Mouse (Mus musculus): ENCODE results near the gene 2200002J24Rik. TPM values are rescaled to one million over a fixed set of nuclear protein-coding genes. Genes with fewer than 3 reads are reported as not detected.

2200002J24Rik gene
- polyA plus RNA-seq (2012; rRNA removed), result not detected in 2 replicates

DNA sequence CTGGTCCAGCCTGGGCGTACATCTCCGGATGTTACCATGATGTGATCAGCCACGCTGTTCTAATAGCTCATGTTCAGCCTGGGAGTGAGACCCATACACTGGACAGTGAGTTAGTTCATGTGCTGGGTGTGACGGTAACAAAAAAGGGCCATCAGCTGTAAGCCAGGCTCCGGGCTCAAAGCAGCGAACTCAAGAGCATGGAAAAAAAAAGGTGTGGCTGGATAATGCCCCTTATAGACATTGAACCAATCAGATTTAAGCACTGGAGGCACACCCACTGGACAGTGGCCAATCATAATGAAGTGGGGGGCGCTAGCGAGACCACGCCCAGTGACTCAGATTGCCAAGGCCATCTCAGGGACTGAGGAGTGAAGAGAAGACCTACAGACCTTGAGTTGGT is at the start of gene 2200002J24Rik:
2200002J24Rik (plus strand) TSS at position 338 of the 400 bp plus-strand sequence.

DNA sequence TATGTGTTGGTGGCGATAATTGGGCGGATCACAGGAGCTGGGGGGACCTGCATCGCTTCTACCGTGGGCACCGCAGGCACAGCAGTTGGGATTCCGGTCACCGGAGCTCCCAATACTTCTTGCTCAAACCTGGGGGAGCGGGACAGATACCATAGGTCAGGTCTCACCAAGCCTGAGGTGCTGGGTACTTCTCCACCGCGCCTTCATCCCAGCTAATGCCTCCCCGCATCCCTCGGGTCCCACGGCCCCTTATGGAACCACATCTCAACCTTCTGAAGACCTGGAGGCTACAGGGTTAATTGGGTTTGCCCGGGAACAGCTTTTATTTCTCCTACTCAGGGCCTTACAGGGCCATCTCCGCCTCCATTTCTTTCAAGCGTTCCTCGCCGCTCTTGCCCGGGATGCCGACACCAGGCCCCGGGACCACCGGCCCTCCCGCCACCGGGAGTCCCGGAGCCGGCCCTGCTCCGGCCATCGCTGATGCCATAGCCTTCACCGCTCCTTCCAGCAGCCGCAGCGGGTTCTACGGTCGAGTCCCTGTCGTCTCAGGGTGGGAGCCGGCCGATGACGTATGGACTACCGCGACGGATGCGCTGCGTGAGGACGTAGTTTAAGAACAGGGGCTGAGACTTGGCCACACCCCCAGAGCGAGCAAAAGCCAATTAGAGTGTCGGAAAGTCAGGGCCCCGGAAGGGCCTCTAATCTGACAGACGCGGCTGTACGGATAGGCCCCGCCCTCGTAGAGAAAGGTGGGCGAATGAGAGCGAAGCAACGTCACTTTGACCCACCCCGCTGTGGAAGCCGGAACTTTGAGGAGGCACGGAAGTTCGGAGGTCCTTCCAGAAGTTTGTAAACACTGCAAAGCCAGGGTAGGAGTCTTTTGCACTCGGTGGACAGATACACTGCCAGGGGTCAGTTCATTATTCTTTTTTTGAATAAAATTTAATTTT is 48.9 kb upstream of the 2200002J24Rik start, which contains the start of gene Rbm42:
Rbm42 (minus strand) TSS at position 727 of the 950 bp plus-strand sequence.

DNA sequence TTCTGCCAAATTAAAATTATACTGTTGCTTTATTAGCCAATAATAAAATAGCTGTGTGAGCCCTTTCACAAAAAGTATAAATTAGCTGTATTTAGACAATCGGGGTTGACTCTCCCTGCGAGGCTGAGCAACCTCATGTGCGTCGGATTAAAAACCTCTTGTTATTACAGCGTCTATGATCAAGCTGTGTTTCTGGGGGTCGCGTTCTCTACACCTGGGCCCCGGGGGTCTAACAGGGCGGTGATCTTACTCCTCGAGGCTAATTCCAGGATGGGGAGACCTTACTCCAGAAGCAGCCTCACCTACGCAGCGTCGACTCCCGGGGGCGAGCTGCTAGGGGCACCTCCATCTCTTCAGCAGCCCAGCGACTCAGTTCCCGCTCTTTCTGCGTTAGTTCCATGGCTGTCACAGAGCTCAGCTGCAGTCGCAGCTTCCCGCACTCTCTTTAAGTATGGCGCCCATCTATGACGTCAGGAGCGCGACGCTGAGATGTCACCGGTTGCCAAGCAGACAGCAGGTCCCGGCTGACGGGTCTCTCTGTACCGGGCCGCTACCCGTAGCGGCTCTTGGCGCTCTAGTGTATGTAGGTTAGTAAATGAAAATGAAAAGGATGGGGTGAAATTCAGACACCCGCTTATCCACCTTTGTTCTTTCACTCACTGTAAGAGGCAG is 34.1 kb upstream of the 2200002J24Rik start, which contains the start of gene Haus5:
Haus5 (minus strand) TSS at position 466 of the 672 bp plus-strand sequence.

DNA sequence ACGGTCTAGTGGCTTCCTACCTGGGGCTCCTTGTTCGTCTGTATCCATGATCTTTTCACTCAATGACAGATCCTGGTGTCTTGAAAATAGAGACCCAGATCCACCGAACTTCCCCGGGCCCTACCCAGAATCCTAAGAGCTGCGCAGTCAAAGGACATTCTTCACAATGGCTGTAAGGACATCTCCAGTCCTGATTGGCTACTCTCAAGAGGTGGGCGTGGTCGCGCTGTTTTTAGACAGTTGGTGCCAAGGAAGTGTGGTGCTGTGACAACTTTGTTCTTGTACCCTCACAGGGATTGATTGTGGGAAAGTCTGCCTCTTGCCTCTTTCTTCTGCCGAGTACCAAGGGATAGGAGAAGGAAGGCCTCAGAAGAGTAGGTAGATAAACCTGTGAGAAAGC is 27.2 kb upstream of the 2200002J24Rik start, which contains the start of gene Pmis2:
Pmis2 (minus strand) TSS at position 126 of the 400 bp plus-strand sequence.

DNA sequence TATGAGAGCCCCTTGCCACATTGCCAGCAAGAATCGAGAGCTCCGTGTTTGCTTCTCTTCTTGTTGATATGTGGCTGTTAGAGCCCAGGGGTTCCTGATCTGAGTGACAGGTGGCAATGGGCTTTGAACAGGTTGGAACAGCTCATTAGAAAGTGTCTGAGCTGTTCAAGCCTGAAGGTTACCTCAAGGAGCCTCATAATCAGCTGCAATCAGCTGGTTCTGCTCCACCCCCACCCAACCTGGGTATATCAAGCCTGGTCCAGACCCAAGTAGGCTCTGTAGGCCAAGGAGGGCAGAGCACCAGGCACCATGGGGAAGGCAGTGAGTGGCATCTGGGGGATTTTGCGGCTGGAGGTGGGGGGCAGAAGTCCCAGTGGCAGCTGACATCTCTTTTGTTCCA is 13.2 kb downstream of the 2200002J24Rik start, which contains the start of gene Atp4a:
Atp4a (plus strand) TSS at position 268 of the 400 bp plus-strand sequence.

DNA sequence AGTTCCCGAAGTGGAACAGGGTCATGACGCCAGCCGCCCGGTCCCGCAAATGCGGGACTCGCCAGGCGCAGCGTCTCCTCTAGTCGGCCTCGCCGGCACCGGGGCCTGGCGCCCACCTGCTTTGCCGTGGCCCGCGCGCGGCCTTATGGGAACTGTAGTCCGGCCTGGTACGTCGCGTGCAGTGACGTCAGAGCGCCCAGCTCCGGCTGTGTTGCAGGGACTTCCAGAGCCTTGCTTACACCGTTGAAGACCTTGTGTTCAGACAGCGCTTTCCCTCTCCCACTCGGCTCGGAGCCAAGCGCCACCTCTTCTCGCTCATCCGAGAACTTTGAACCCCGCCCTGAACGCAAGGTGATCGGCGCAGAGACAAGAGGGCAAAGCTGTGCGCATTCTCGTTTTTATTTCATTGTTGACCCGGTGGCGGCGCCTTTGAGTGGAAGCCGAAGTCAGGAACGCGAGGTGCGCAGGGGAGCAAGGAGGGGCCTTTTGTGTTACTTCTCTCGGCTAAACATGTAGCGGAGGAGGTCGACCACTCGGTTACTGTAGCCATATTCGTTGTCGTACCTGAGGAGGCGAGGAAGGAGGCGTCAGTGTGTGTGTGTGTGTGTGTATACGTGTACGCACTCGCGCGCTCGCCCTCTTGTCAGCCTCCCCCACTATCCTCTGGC is 30.8 kb downstream of the 2200002J24Rik start, which contains the start of gene Tmem147:
Tmem147 (minus strand) TSS at position 145 of the 668 bp plus-strand sequence.

DNA sequence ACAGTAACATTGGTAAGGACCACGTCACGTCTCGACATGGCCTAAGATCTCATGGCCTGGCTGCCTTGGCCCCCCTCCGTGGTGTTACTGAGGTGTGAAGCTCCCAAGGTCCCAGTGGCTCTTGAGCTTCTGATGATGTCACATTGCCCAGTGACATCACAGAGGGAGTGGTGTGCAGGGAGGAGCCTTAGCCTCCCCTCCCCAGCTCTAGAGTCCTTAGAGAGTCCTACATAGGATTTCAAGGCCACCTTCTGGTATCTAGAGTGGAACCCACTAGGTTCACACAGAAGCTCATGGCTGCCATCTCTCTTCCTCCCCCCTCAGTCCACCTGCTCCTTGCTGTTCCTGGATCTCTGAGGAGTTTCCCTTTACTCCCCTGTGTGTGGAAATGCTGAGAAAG is 44.9 kb downstream of the 2200002J24Rik start, which contains the start of gene Gapdhs:
Gapdhs (minus strand) TSS at position 65 of the 400 bp plus-strand sequence.

Other genes starting within 250 kb of the 2200002J24Rik start
- gene Kirrel2, start 241.2 kb upstream of the 2200002J24Rik start, polyA plus RNA-seq (2012; rRNA removed), result 1.2 and 1.9 TPM in 2 replicates
- gene Nphs1, start 240.6 kb upstream of the 2200002J24Rik start, polyA plus RNA-seq (2012; rRNA removed), result 1.2 and 2.2 TPM in 2 replicates
- not detected in 2 replicates for gene Prodh2, start 205.3 kb upstream of the 2200002J24Rik start, polyA plus RNA-seq (2012; rRNA removed)
- 224 and 228 TPM in 2 replicates for gene Arhgap33, start 163.9 kb upstream of the 2200002J24Rik start, polyA plus RNA-seq (2012; rRNA removed)
- gene Hspb6, start 146.7 kb upstream of the 2200002J24Rik start, polyA plus RNA-seq (2012; rRNA removed), result 7.7 and 8.1 TPM in 2 replicates
- gene Proser3, start 146.6 kb upstream of the 2200002J24Rik start, polyA plus RNA-seq (2012; rRNA removed), result 24.6 and 24.9 TPM in 2 replicates
- gene Lin37, start 139.1 kb upstream of the 2200002J24Rik start, polyA plus RNA-seq (2012; rRNA removed), result 51.4 and 53.4 TPM in 2 replicates
- gene U2af1l4, start 135.6 kb upstream of the 2200002J24Rik start, polyA plus RNA-seq (2012; rRNA removed), result 90.6 and 105 TPM in 2 replicates
- 6.8 and 8.1 TPM in 2 replicates for gene Gm49396, start 135.6 kb upstream of the 2200002J24Rik start, polyA plus RNA-seq (2012; rRNA removed)
- gene Psenen, start 135.3 kb upstream of the 2200002J24Rik start, polyA plus RNA-seq (2012; rRNA removed), result 130 and 143 TPM in 2 replicates
- gene Igflr1, start 133.5 kb upstream of the 2200002J24Rik start, polyA plus RNA-seq (2012; rRNA removed), result 7.5 and 8.5 TPM in 2 replicates
- 69.9 and 74.4 TPM in 2 replicates for gene Kmt2b, start 110.2 kb upstream of the 2200002J24Rik start, polyA plus RNA-seq (2012; rRNA removed)
- gene Zbtb32, start 100.0 kb upstream of the 2200002J24Rik start, polyA plus RNA-seq (2012; rRNA removed), result 0.18 and 0.21 TPM in 2 replicates
- gene Upk1a, start 86.1 kb upstream of the 2200002J24Rik start, polyA plus RNA-seq (2012; rRNA removed), result 2.3 and 2.6 TPM in 2 replicates
- gene Cox6b1, start 72.8 kb upstream of the 2200002J24Rik start, polyA plus RNA-seq (2012; rRNA removed), result 788 and 848 TPM in 2 replicates
- gene Etv2, start 63.1 kb upstream of the 2200002J24Rik start, polyA plus RNA-seq (2012; rRNA removed), result not detected in 2 replicates
- 91.4 and 95.2 TPM in 2 replicates for gene Rbm42, start 48.6 kb upstream of the 2200002J24Rik start, polyA plus RNA-seq (2012; rRNA removed)
- 35.7 and 41.2 TPM in 2 replicates for gene Haus5, start 33.9 kb upstream of the 2200002J24Rik start, polyA plus RNA-seq (2012; rRNA removed)
- gene Pmis2, start 27.3 kb upstream of the 2200002J24Rik start, polyA plus RNA-seq (2012; rRNA removed), result not detected in 2 replicates
- gene Atp4a, start 13.3 kb downstream of the 2200002J24Rik start, polyA plus RNA-seq (2012; rRNA removed), result 1.4 and 1.6 TPM in 2 replicates
- 182 and 186 TPM in 2 replicates for gene Tmem147, start 30.6 kb downstream of the 2200002J24Rik start, polyA plus RNA-seq (2012; rRNA removed)
- 0.09 and 0.11 TPM in 2 replicates for gene Gapdhs, start 44.8 kb downstream of the 2200002J24Rik start, polyA plus RNA-seq (2012; rRNA removed)
- gene Sbsn, start 52.5 kb downstream of the 2200002J24Rik start, polyA plus RNA-seq (2012; rRNA removed), result 5.6 and 7.5 TPM in 2 replicates
- gene Dmkn, start 64.8 kb downstream of the 2200002J24Rik start, polyA plus RNA-seq (2012; rRNA removed), result 0.93 and 11.3 TPM in 2 replicates
- gene Krtdap, start 89.0 kb downstream of the 2200002J24Rik start, polyA plus RNA-seq (2012; rRNA removed), result 0.44 and 18.8 TPM in 2 replicates
- 0.10 and 0.16 TPM in 2 replicates for gene Ffar2, start 124.8 kb downstream of the 2200002J24Rik start, polyA plus RNA-seq (2012; rRNA removed)
- gene Ffar3, start 157.3 kb downstream of the 2200002J24Rik start, polyA plus RNA-seq (2012; rRNA removed), result 0.06 TPM in 1 of 2 replicates, not detected in the other
- gene Ffar1, start 162.6 kb downstream of the 2200002J24Rik start, polyA plus RNA-seq (2012; rRNA removed), result not detected in 2 replicates
- gene Cd22, start 181.4 kb downstream of the 2200002J24Rik start, polyA plus RNA-seq (2012; rRNA removed), result 0.11 and 0.20 TPM in 2 replicates
- 1.3 and 1.9 TPM in 2 replicates for gene Mag, start 215.9 kb downstream of the 2200002J24Rik start, polyA plus RNA-seq (2012; rRNA removed)
- 0.43 TPM in 1 of 2 replicates, not detected in the other for gene Hamp2, start 225.8 kb downstream of the 2200002J24Rik start, polyA plus RNA-seq (2012; rRNA removed)
- gene Hamp, start 245.1 kb downstream of the 2200002J24Rik start, polyA plus RNA-seq (2012; rRNA removed), result not detected in 2 replicates

All from central nervous system, embryonic 14 days (tissue).